13 mouse cellular contexts compared by ENCODE assay signal in genomic region chr2:70875129-70875528, GRCm38 (mm10).
"Had no signal": no experiment of that assay in that cellular context is flagged by ENCODE, and none has a peak within 500 bp of the region (broad histone marks: within the 10 kb centered on the region; RNA-seq: fewer than 3 reads in every experiment).

No protein-coding gene starts in this region.

- H3K4me1 ChIP-seq: limb, embryonic 15.5 days; lung, embryonic 15.5 days had no signal

- H3K27ac ChIP-seq: left cerebral cortex, adult 2 months; limb, embryonic 15.5 days; liver, embryonic 13.5 days; lung, embryonic 15.5 days; macrophage; midbrain, embryonic 12.5 days; neural tube, embryonic 15.5 days had no signal

- H3K36me3 ChIP-seq: limb, embryonic 15.5 days; liver, embryonic 13.5 days; lung, embryonic 15.5 days; midbrain, embryonic 12.5 days; neural tube, embryonic 15.5 days had no signal

- DNase-seq: kidney, adult 18-20 months; kidney, postnatal 10 days; liver, embryonic 13.5 days; liver, postnatal 0 days; lung, postnatal 14 days; right cerebral cortex, adult 18-20 months had no signal

- H3K9ac ChIP-seq: limb, embryonic 15.5 days; liver, embryonic 13.5 days; liver, postnatal 0 days; lung, embryonic 15.5 days; midbrain, embryonic 12.5 days; neural tube, embryonic 15.5 days had no signal

- H3K4me2 ChIP-seq: limb, embryonic 15.5 days; liver, embryonic 13.5 days; lung, embryonic 15.5 days; midbrain, embryonic 12.5 days; neural tube, embryonic 15.5 days had no signal

- ATAC-seq: liver, postnatal 0 days had no signal

- H3K4me3 ChIP-seq: left cerebral cortex, adult 2 months; limb, embryonic 15.5 days; liver, embryonic 13.5 days; lung, embryonic 15.5 days; megakaryocyte, embryonic 14.5 days; midbrain, embryonic 12.5 days; neural tube, embryonic 15.5 days had no signal

- H3K9me3 ChIP-seq: limb, embryonic 15.5 days; liver, embryonic 13.5 days; lung, embryonic 15.5 days; midbrain, embryonic 12.5 days; neural tube, embryonic 15.5 days had no signal

- H3K27me3 ChIP-seq: limb, embryonic 15.5 days; liver, embryonic 13.5 days; lung, embryonic 15.5 days; neural tube, embryonic 15.5 days had no signal
